Mouse (Mus musculus) heart, adult 2 months (tissue): ENCODE results near the gene Mogs. TPM values are rescaled to one million over a fixed set of nuclear protein-coding genes. Genes with fewer than 3 reads are reported as not detected.
A peak's percentile ranks its signal among the peaks of the same experiment; 100 is the strongest.

ENCODE experiments used
- DNase-seq, 2 experiments: peaks; one replicate each; pipeline ENCODE4 v3.0.0; 2021
- H3K27ac ChIP-seq: fragments of 200-600 bp; 2 replicates; pipeline ENCODE4 v1.8.1; 2022
- H3K27me3 ChIP-seq: fragments of 200-500 bp; 2 replicates; pipeline ENCODE4 v1.6.1; 2012; ENCODE audit warnings: mild to moderate bottlenecking, low read length, inconsistent platforms, mixed read lengths; ENCODE audit not compliant: control insufficient read depth, insufficient read depth
- H3K36me3 ChIP-seq: fragments of 200-500 bp; 2 replicates; pipeline ENCODE4 v1.6.1; 2012; ENCODE audit warnings: low read length, inconsistent platforms; ENCODE audit not compliant: control insufficient read depth, insufficient read depth
- H3K4me1 ChIP-seq: fragments of 200-500 bp; 2 replicates; pipeline ENCODE4 v1.6.1; 2011; ENCODE audit warnings: low read length; ENCODE audit not compliant: control insufficient read depth, insufficient read depth
- H3K4me3 ChIP-seq: fragments of 200-600 bp; 2 replicates; pipeline ENCODE4 v1.8.1; 2022
- H3K79me2 ChIP-seq: fragments of 200-500 bp; replicated peaks from 2 replicates; pipeline ENCODE4 v1.6.1; 2012; ENCODE audit warnings: mild to moderate bottlenecking, inconsistent platforms, low read length, moderate library complexity, mixed read lengths; ENCODE audit not compliant: control insufficient read depth, insufficient read depth
- H3K9ac ChIP-seq: fragments of 200-500 bp; 2 replicates; pipeline ENCODE4 v1.6.1; 2012; ENCODE audit warnings: low read depth, mild to moderate bottlenecking, control low read depth, inconsistent platforms, low read length, mixed read lengths
- CTCF ChIP-seq: fragments of 200-600 bp; IDR thresholded peaks from 2 replicates; pipeline ENCODE4 v1.8.1; 2022; ENCODE audit warnings: antibody characterized with exemption, mild to moderate bottlenecking, moderate library complexity
- EP300 ChIP-seq: fragments of 200-500 bp; IDR thresholded peaks from 2 replicates; pipeline ENCODE4 v1.6.1; 2011; ENCODE audit warnings: low read depth, low read length, control low read depth; ENCODE audit not compliant: insufficient read depth
- POLR2A ChIP-seq: fragments of 200-500 bp; IDR thresholded peaks from 2 replicates; pipeline ENCODE4 v1.6.1; 2011; ENCODE audit warnings: mild to moderate bottlenecking, low read depth, low read length, control low read depth; ENCODE audit not compliant: insufficient read depth
- WGBS: fragments of 180-500 bp; shearing (Covaris S2); methylation state at CpG from one replicate; pipeline ENCODE4 v1.1.7; 2018; 5-methylcytosine and 5-hydroxymethylcytosine counted together
- intact Hi-C: fragments of 180-260 bp; cut with DNase I; formaldehyde crosslinking; loops from one replicate; pipeline ENCODE4 v1.15.1; 2025
- polyA plus RNA-seq: library from polyadenylated mRNA; depleted of rRNA; stranded (reverse); fragments of >200 nt; gene quantifications from 2 replicates; pipeline ENCODE4 v1.2.3, GENCODE M21; 2012
- total RNA-seq, 2 experiments: library from RNA; stranded (reverse); gene quantifications; 2 replicates each; pipeline ENCODE4 v1.2.3; 2021

Gene Mogs
- total and polyA plus RNA-seq, 3 experiments = 7.2 to 13.9 (median 9.9) TPM

- H3K27ac ChIP-seq = no peak overlapping the region
- WGBS = 2% methylated on average over 69 of the region's 69 CpGs
- H3K27me3 ChIP-seq = peaks cover 42% of the 10 kb centered on the region
- H3K4me1 ChIP-seq = no peaks in the 10 kb centered on the region
- intact Hi-C loops = no loop called here
- H3K4me3 ChIP-seq = no peak overlapping the region
- H3K36me3 ChIP-seq = no peaks in the 10 kb centered on the region
- TF ChIP-seq POLR2A (no peak), EP300 (no peak), CTCF (no peak)
- H3K79me2 ChIP-seq = no peaks in the 10 kb centered on the region
- peak in 1 of 2 experiments; percentile 44 for DNase-seq
- no peak overlapping the region for H3K9ac ChIP-seq
Observed at GRCm38 (mm10) chr6:83069488-83070246, 45.6 kb upstream of the Mogs start.

DNA sequence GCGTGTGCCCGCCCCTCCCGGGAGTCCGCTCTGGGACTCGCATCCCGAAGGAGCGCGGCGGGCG is 45.2 kb upstream of the Mogs start, which contains the start of gene Tlx2:
TSS of gene Tlx2 (minus strand) at position 47 of the 64 bp plus-strand sequence.
- no peak within 1 kb of the TSS for H3K9ac ChIP-seq
- intact Hi-C loops = no loop called here
- peaks cover 40% of the 10 kb centered on the region for H3K27me3 ChIP-seq
- no peak within 1 kb of the TSS for H3K4me3 ChIP-seq
- no peaks in the 10 kb centered on the region for H3K4me1 ChIP-seq
- TF ChIP-seq POLR2A (no peak), EP300 (no peak), CTCF (no peak)
- no peak within 1 kb of the TSS for H3K27ac ChIP-seq
- no peak for DNase-seq
- no peaks in the 10 kb centered on the region for H3K36me3 ChIP-seq
- H3K79me2 ChIP-seq = no peaks in the 10 kb centered on the region
- 0% methylated on average over 3 of the region's 10 CpGs for WGBS

DNA sequence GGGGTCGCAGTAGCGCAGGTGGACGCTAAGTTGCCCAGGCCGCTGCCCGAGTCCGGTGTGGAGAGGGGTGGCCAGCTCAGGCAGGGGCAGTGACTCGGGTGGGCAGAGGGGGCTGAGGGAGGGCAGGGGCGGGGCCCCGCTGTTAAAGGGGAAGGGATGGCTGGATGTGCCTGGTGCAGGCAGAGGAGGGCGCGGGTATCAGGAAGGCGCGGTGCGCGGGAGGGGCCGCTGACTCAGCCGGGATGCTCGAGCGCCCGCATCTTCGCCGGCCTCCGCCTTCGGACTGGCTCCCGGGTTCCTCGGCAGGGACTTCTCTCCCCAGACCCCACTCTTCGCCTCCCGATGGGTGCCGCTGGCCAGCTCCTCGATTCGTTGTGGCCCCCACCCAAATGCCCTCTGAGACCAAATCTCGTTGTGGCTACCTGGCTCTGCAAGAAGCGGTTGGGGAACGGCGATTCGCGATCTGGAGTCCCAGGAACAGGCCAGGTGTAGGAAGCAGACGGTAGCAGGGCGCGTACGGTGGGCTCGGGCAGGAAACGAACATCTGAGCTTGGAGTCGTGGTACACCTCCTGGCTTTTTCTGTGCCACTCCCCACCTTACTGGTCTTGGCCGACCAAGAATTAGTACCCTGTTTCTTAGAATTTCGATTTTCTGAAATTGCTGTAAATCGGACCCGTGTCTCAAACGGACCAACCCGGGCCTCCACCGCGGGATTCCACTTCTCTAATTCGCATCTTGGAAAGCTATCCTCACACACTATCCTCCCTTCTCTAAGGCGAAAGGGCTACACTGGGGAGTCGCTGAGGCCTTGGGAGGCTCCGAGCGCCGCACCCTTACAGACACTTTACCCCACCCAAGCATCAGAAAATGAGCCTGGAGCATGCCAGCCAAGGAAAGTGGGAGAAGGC is 44.7 kb upstream of the Mogs start:
- Histone ChIP-seq H3K4me1 (no peaks in the 10 kb centered on the region), H3K9ac (no peak overlapping the region), H3K27ac (no peak overlapping the region), H3K4me3 (no peak overlapping the region), H3K36me3 (no peaks in the 10 kb centered on the region), H3K27me3 (peaks cover 40% of the 10 kb centered on the region), H3K79me2 (no peaks in the 10 kb centered on the region)
- TF ChIP-seq POLR2A (no peak), CTCF (no peak), EP300 (no peak)
- DNase-seq = peak; percentile 45 to 67
- intact Hi-C loops = no loop called here
- 2% methylated on average over 56 of the region's 58 CpGs for WGBS

- peaks cover 38% of the 10 kb centered on the region for H3K27me3 ChIP-seq
- no peaks in the 10 kb centered on the region for H3K4me1 ChIP-seq
- no peaks in the 10 kb centered on the region for H3K79me2 ChIP-seq
- no peak overlapping the region for H3K27ac ChIP-seq
- intact Hi-C loops = no loop called here
- no peak overlapping the region for H3K4me3 ChIP-seq
- DNase-seq = peak in 1 of 2 experiments; percentile 39
- TF ChIP-seq CTCF (no peak), POLR2A (no peak), EP300 (no peak)
- no peak overlapping the region for H3K9ac ChIP-seq
- WGBS = 4% methylated on average over 24 of the region's 24 CpGs
- no peaks in the 10 kb centered on the region for H3K36me3 ChIP-seq
Observed at GRCm38 (mm10) chr6:83071220-83071619, 44.1 kb upstream of the Mogs start.

DNA sequence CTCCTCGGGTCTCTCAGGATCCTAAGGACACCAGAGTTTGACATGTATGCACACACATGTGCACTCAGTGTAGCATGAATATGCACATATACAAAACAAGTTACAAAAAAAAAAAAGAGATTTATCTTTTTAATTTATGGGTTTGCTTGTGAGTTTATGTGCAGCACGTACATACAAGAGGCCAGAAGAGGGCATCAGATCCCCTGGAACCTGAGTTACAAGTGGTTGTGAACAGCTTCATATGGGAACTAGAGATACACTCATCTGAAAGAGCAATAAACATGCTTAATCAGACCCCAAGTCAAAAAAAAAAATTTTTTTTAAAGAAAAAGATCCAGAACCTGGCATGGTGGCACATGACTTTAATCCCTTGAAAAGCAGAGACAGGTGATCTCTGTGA is 40.3 kb upstream of the Mogs start:
- WGBS = 16% methylated on average over 2 of the region's 2 CpGs
- Histone ChIP-seq H3K9ac (no peak overlapping the region), H3K36me3 (no peaks in the 10 kb centered on the region), H3K4me1 (peaks cover 4% of the 10 kb centered on the region), H3K27me3 (peaks cover 21% of the 10 kb centered on the region), H3K4me3 (no peak overlapping the region), H3K79me2 (no peaks in the 10 kb centered on the region), H3K27ac (no peak overlapping the region)
- TF ChIP-seq CTCF = peak; percentile 39
- TF ChIP-seq EP300 = no peak
- DNase-seq = no peak
- intact Hi-C loops = no loop called here

- intact Hi-C loops = loop anchor here (1.0 kb wide), 2 partner anchors 23 to 81 kb away; partner anchors contain the start of gene Aup1
- no peaks in the 10 kb centered on the region; the same call in 1 of the 2 replicates for H3K27me3 ChIP-seq
- under 1% methylated on average over 54 of the region's 54 CpGs for WGBS
Observed at GRCm38 (mm10) chr6:83077630-83078323, 37.5 kb upstream of the Mogs start, which contains the start of gene Pcgf1. Gene Pcgf1, plus strand, starts transcription at chr6:83077869.

More at GRCm38 (mm10) chr6:83077630-83078323, 37.5 kb upstream of the Mogs start, which contains the start of gene Pcgf1:
- TF ChIP-seq EP300 = no peak
- no peak for TF ChIP-seq CTCF
- no peak for TF ChIP-seq POLR2A
- no peaks in the 10 kb centered on the region for H3K36me3 ChIP-seq
- H3K9ac ChIP-seq = peak within 1 kb of the TSS; percentile 91
- DNase-seq = no peak
- H3K79me2 ChIP-seq = no peaks in the 10 kb centered on the region
- peaks cover 4% of the 10 kb centered on the region for H3K4me1 ChIP-seq
- H3K4me3 ChIP-seq = peak within 1 kb of the TSS; percentile 98
- peak within 1 kb of the TSS; percentile 99 for H3K27ac ChIP-seq
